In genomic region chr12:75537019-75537672, GRCm38 (mm10) we compare ENCODE assay signal across 9 mouse cellular contexts. TPM values are rescaled to one million over a fixed set of nuclear protein-coding genes. Genes with fewer than 3 reads are reported as not detected.
DNase-seq lines count a peak whose midpoint lies in the region; ATAC-seq and TF ChIP-seq lines count a peak whose summit lies in the region.
"Had no signal": no experiment of that assay in that cellular context is flagged by ENCODE, and none has a peak within 500 bp of the region (broad histone marks: within the 10 kb centered on the region; RNA-seq: fewer than 3 reads in every experiment).

No protein-coding gene starts in this region.

- H3K9me3 ChIP-seq in heart, embryonic 14.5 days (ENCODE audit: control insufficient read depth, low read length) = no peaks in the 10 kb centered on the region
- H3K9me3 ChIP-seq in midbrain, embryonic 14.5 days (ENCODE audit: control insufficient read depth, low read length) = no peaks in the 10 kb centered on the region
- H3K9me3 ChIP-seq in midbrain, postnatal 0 days (ENCODE audit: low read length) = no peaks in the 10 kb centered on the region
- no peaks in the 10 kb centered on the region for H3K9me3 ChIP-seq in liver, embryonic 13.5 days (replicated peaks)
- H3K9me3 ChIP-seq in limb, embryonic 10.5 days (replicated peaks) = no peaks in the 10 kb centered on the region
- H3K9me3 ChIP-seq: forebrain, embryonic 13.5 days had no signal

- peaks cover 15 to 39% of the 10 kb centered on the region in 2 experiments for H3K4me1 ChIP-seq in heart, embryonic 14.5 days (ENCODE audit: control insufficient read depth in 2 of 2, insufficient read depth in 2 of 2, low read length in 2 of 2)
- peaks cover 14% of the 10 kb centered on the region for H3K4me1 ChIP-seq in midbrain, embryonic 14.5 days (ENCODE audit: control insufficient read depth, insufficient read depth, low read length)
- no peaks in the 10 kb centered on the region; the same call in 1 of the 2 replicates for H3K4me1 ChIP-seq in midbrain, postnatal 0 days (ENCODE audit: insufficient read depth, low read length)
- peaks cover 36% of the 10 kb centered on the region for H3K4me1 ChIP-seq in liver, embryonic 13.5 days (replicated peaks)
- peaks cover 8% of the 10 kb centered on the region for H3K4me1 ChIP-seq in limb, embryonic 10.5 days

- ATAC-seq in heart, embryonic 14.5 days (ENCODE audit: insufficient number of reproducible peaks, insufficient read depth, low FRiP score, low read depth) = no peak
- ATAC-seq in midbrain, embryonic 14.5 days (ENCODE audit: low FRiP score, low TSS enrichment) = no peak
- no peak for ATAC-seq in midbrain, postnatal 0 days (ENCODE audit: low FRiP score)
- ATAC-seq in liver, embryonic 13.5 days (ENCODE audit: low read depth) = no peak
- ATAC-seq: forebrain, embryonic 13.5 days had no signal

- no peak overlapping the region for H3K9ac ChIP-seq in heart, embryonic 14.5 days (ENCODE audit: low read length)
- no peak overlapping the region for H3K9ac ChIP-seq in midbrain, embryonic 14.5 days (replicated peaks; ENCODE audit: low read length)
- no peak overlapping the region for H3K9ac ChIP-seq in midbrain, postnatal 0 days (replicated peaks; ENCODE audit: low read length, poor library complexity, severe bottlenecking)
- no peak overlapping the region for H3K9ac ChIP-seq in liver, embryonic 13.5 days
- H3K9ac ChIP-seq: forebrain, embryonic 13.5 days had no signal

- 0 out of 2 replicates have a peak overlapping the region, but pooled peaks have one; percentile 4 for H3K4me2 ChIP-seq in heart, embryonic 14.5 days (ENCODE audit: low read length)
- no peak overlapping the region for H3K4me2 ChIP-seq in midbrain, embryonic 14.5 days (ENCODE audit: low read length)
- no peak overlapping the region for H3K4me2 ChIP-seq in midbrain, postnatal 0 days (ENCODE audit: low read depth, low read length, poor library complexity, severe bottlenecking)
- peak overlapping the region; percentile 10 for H3K4me2 ChIP-seq in liver, embryonic 13.5 days
- H3K4me2 ChIP-seq: forebrain, embryonic 13.5 days had no signal

- H3K27ac ChIP-seq in heart, embryonic 14.5 days (replicated peaks in 1 of 2; ENCODE audit: control insufficient read depth in 1 of 2, insufficient read depth in 1 of 2, low read depth in 2 of 2, low read length in 2 of 2) = peak overlapping the region in 1 of 2 experiments; percentile 44; a peak in 2 of 4 replicates
- H3K27ac ChIP-seq in midbrain, embryonic 14.5 days (replicated peaks; ENCODE audit: low read depth, low read length) = no peak overlapping the region
- no peak overlapping the region for H3K27ac ChIP-seq in midbrain, postnatal 0 days (ENCODE audit: low read depth, low read length)
- H3K27ac ChIP-seq in liver, embryonic 13.5 days = no peak overlapping the region
- no peak overlapping the region for H3K27ac ChIP-seq in limb, embryonic 10.5 days
- H3K27ac ChIP-seq: forebrain, embryonic 13.5 days had no signal

- intact Hi-C loops in heart, postnatal 14 days (cut with DNase I) = no loop called here

- H3K27me3 ChIP-seq in heart, embryonic 14.5 days (ENCODE audit: control insufficient read depth, insufficient read depth, low read length) = no peaks in the 10 kb centered on the region
- no peaks in the 10 kb centered on the region for H3K27me3 ChIP-seq in midbrain, embryonic 14.5 days (ENCODE audit: control insufficient read depth, insufficient read depth, low read length)
- H3K27me3 ChIP-seq in midbrain, postnatal 0 days (ENCODE audit: insufficient read depth, low read length) = no peaks in the 10 kb centered on the region
- H3K27me3 ChIP-seq in liver, embryonic 13.5 days = no peaks in the 10 kb centered on the region
- H3K27me3 ChIP-seq in limb, embryonic 10.5 days (ENCODE audit: low read depth, poor library complexity, severe bottlenecking) = no peaks in the 10 kb centered on the region
- H3K27me3 ChIP-seq: forebrain, embryonic 13.5 days had no signal

- no peak for TF ChIP-seq CTCF in midbrain, postnatal 0 days (IDR thresholded peaks at IDR 0.05)

- no peak for DNase-seq in heart, postnatal 14 days
- peak; percentile 12 for DNase-seq in midbrain, embryonic 14.5 days
- no peak for DNase-seq in midbrain, postnatal 0 days (ENCODE audit: low spot score)
- no peak for DNase-seq in liver, embryonic 13.5 days
- DNase-seq in right cerebral cortex, adult 18-20 months = no peak
- no peak for DNase-seq in limb, embryonic 10.5 days (ENCODE audit: low spot score)
- DNase-seq: cerebellum, adult 11 months had no signal

- H3K36me3 ChIP-seq in heart, embryonic 14.5 days (ENCODE audit: control insufficient read depth, insufficient read depth, low read length) = no peaks in the 10 kb centered on the region
- no peaks in the 10 kb centered on the region for H3K36me3 ChIP-seq in midbrain, embryonic 14.5 days (ENCODE audit: control insufficient read depth, insufficient read depth, low read length)
- H3K36me3 ChIP-seq in midbrain, postnatal 0 days (ENCODE audit: insufficient read depth, low read length) = no peaks in the 10 kb centered on the region
- no peaks in the 10 kb centered on the region for H3K36me3 ChIP-seq in liver, embryonic 13.5 days
- no peaks in the 10 kb centered on the region for H3K36me3 ChIP-seq in limb, embryonic 10.5 days

- no peak overlapping the region for H3K4me3 ChIP-seq in heart, embryonic 14.5 days (ENCODE audit: control insufficient read depth in 1 of 2, insufficient read depth in 1 of 2, low read depth in 1 of 2, low read length in 2 of 2)
- no peak overlapping the region for H3K4me3 ChIP-seq in midbrain, embryonic 14.5 days (replicated peaks; ENCODE audit: low read depth, low read length)
- no peak overlapping the region for H3K4me3 ChIP-seq in midbrain, postnatal 0 days (ENCODE audit: low read depth, low read length)
- no peak overlapping the region for H3K4me3 ChIP-seq in liver, embryonic 13.5 days (replicated peaks)
- no peak overlapping the region for H3K4me3 ChIP-seq in limb, embryonic 10.5 days
- H3K4me3 ChIP-seq: forebrain, embryonic 13.5 days had no signal

- 47% methylated on average over 7 of the region's 7 CpGs for WGBS in heart, embryonic 14.5 days
- WGBS in midbrain, embryonic 14.5 days = 13% methylated on average over 7 of the region's 7 CpGs
- WGBS in midbrain, postnatal 0 days = 16% methylated on average over 7 of the region's 7 CpGs
- WGBS in liver, embryonic 13.5 days (ENCODE audit: insufficient replicate concordance) = 32% methylated on average over 7 of the region's 7 CpGs
- 72% methylated on average over 7 of the region's 7 CpGs for WGBS in limb, embryonic 10.5 days

RNA-seq across cellular contexts. Expression of gene Ppp2r5e, which starts 58.9 kb away (rescaled TPM):
- 13.1 and 13.8 TPM in 2 replicates for polyA plus RNA-seq in heart, embryonic 14.5 days (2014; fragmentation: Nextera tagmentation; extraction: Ambion mirVana)
- total RNA-seq in heart, postnatal 14 days (2021) = 10 to 100 TPM; 35.3 to 36.2 TPM
- 29.0 and 30.3 TPM in 2 replicates for polyA plus RNA-seq in midbrain, embryonic 14.5 days (2014; fragmentation: Nextera tagmentation; extraction: Ambion mirVana)
- total RNA-seq in midbrain, postnatal 0 days (2014; rRNA removed) = 32.9 and 45.7 TPM in 2 replicates
- polyA plus RNA-seq in midbrain, postnatal 0 days (2015; fragmentation: Nextera tagmentation; extraction: Ambion mirVana) = 20.5 and 22.8 TPM in 2 replicates
- polyA plus RNA-seq in liver, embryonic 13.5 days (2015; fragmentation: Nextera tagmentation; extraction: Ambion mirVana) = 5.3 and 5.7 TPM in 2 replicates
- polyA plus RNA-seq in limb, embryonic 10.5 days (2016; fragmentation: Nextera tagmentation; extraction: Ambion mirVana) = 12.6 and 12.7 TPM in 2 replicates

Comparison
In these comparisons a context has a peak if more than half of its experiments do, and no peak if none do; other contexts are left out.
1. H3K4me2 ChIP-seq: peak in heart, embryonic 14.5 days (single experiment) and liver, embryonic 13.5 days (single experiment); none in midbrain, embryonic 14.5 days (single experiment) and midbrain, postnatal 0 days (single experiment).